ENCODE assay signal across 23 mouse cellular contexts in the genomic region with DNA sequence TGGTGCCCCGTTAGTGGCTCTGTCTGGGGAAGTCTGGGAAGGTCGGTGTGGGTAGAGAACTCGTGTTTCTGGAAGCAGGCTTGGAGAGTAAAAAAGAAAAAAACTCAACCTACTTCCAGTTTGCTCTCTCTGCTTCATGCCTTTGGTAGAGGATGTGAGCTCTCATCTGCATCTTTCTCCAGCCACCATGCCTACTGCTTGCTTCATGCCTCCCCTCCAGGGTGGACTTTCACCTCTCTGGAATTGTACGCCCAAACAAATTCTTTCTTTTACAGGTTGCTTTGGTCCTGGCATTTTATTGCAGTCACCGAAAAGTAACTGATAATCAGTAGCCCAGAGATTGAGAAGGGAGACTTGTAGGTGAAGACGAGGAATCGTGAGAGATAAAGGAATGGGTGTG.
"Had no signal": no experiment of that assay in that cellular context is flagged by ENCODE, and none has a peak within 500 bp of the region (broad histone marks: within the 10 kb centered on the region; RNA-seq: fewer than 3 reads in every experiment).

No protein-coding gene starts in this region.

- H3K4me2 ChIP-seq: heart, embryonic 11.5 days; heart, embryonic 13.5 days; heart, embryonic 15.5 days; hindbrain, embryonic 13.5 days; hindbrain, embryonic 15.5 days; limb, embryonic 12.5 days; liver, embryonic 13.5 days; liver, embryonic 15.5 days had no signal

- H3K27ac ChIP-seq: heart, embryonic 13.5 days; heart, embryonic 15.5 days; hindbrain, embryonic 13.5 days; hindbrain, embryonic 15.5 days; hindbrain, postnatal 0 days; layer of hippocampus, adult 2 months; left cerebral cortex, adult 2 months; limb, embryonic 10.5 days; limb, embryonic 12.5 days; liver, embryonic 13.5 days; liver, embryonic 15.5 days had no signal

- H3K36me3 ChIP-seq: heart, embryonic 13.5 days; heart, embryonic 15.5 days; hindbrain, embryonic 13.5 days; hindbrain, embryonic 15.5 days; limb, embryonic 10.5 days; limb, embryonic 12.5 days; liver, embryonic 13.5 days; liver, embryonic 15.5 days had no signal

- H3K4me3 ChIP-seq: heart, embryonic 13.5 days; heart, embryonic 15.5 days; hindbrain, embryonic 13.5 days; hindbrain, embryonic 15.5 days; layer of hippocampus, adult 2 months; left cerebral cortex, adult 2 months; limb, embryonic 10.5 days; limb, embryonic 12.5 days; liver, embryonic 13.5 days; liver, embryonic 15.5 days had no signal

- DNase-seq: forebrain, postnatal 0 days; gastrocnemius, postnatal 14 days; gastrocnemius, postnatal 36 days; heart, adult 18-20 months; heart, postnatal 14 days; heart, postnatal 36 days; kidney, adult 18-20 months; kidney, adult 8-10 months; kidney, postnatal 10 days; kidney, postnatal 25 days; kidney, postnatal 4 days; liver, embryonic 13.5 days had no signal

- H3K9ac ChIP-seq: forebrain, postnatal 0 days; heart, embryonic 13.5 days; heart, embryonic 15.5 days; hindbrain, embryonic 13.5 days; hindbrain, embryonic 15.5 days; limb, embryonic 12.5 days; liver, embryonic 13.5 days; liver, embryonic 15.5 days had no signal

- ATAC-seq: forebrain, postnatal 0 days; hindbrain, postnatal 0 days had no signal

- H3K27me3 ChIP-seq: heart, embryonic 13.5 days; heart, embryonic 15.5 days; hindbrain, embryonic 13.5 days; hindbrain, embryonic 15.5 days had no signal

- H3K4me1 ChIP-seq: hindbrain, embryonic 15.5 days had no signal

- H3K9me3 ChIP-seq: heart, embryonic 13.5 days; heart, embryonic 15.5 days; hindbrain, embryonic 13.5 days; hindbrain, embryonic 15.5 days; limb, embryonic 10.5 days; limb, embryonic 12.5 days; liver, embryonic 13.5 days; liver, embryonic 15.5 days had no signal
